Mouse (Mus musculus): ENCODE results near the gene Hadh. TPM values are rescaled to one million over a fixed set of nuclear protein-coding genes. Genes with fewer than 3 reads are reported as not detected.

The Hadh gene
- total and polyA plus RNA-seq, 3 experiments = 39.1 to 66.9 TPM; not detected in 1

GRCm38 (mm10) chr3:131196050-131196449 lies 75.9 kb downstream of the Hadh start:
- H3K9ac ChIP-seq (ENCODE audit: control insufficient read depth, low read depth, low read length, poor library complexity, severe bottlenecking) = no peak overlapping the region
- peaks cover 0 to 7% of the 10 kb centered on the region in 2 experiments; a peak in 2 of 4 replicates for H3K4me1 ChIP-seq (ENCODE audit: control insufficient read depth in 1 of 2, insufficient read depth in 2 of 2, low read length in 2 of 2)
- no peaks in the 10 kb centered on the region for H3K9me3 ChIP-seq (replicated peaks; ENCODE audit: insufficient read depth, low read length)
- no peak for DNase-seq (ENCODE audit: low read depth, low spot score)
- H3K36me3 ChIP-seq (ENCODE audit: control insufficient read depth in 1 of 2, insufficient read depth in 2 of 2, low read length in 2 of 2) = peaks cover 0 to 2% of the 10 kb centered on the region in 2 experiments; a peak in 1 of 4 replicates
- TF ChIP-seq ZC3H11A (IDR thresholded peaks at IDR 0.05; ENCODE audit: low read depth, low read length) (no peak), ELF1 (IDR thresholded peaks at IDR 0.05; ENCODE audit: low read depth, low read length) (no peak), TAL1 (IDR thresholded peaks at IDR 0.05; ENCODE audit: low read length) (no peak), UBTF (IDR thresholded peaks at IDR 0.05; ENCODE audit: borderline replicate concordance, insufficient read depth, low read depth, low read length) (no peak), NRF1 (IDR thresholded peaks at IDR 0.05; ENCODE audit: insufficient read depth, low read depth, low read length, poor library complexity, severe bottlenecking) (no peak), MYC (IDR thresholded peaks at IDR 0.05; ENCODE audit: low read depth, low read length) (no peak), ZKSCAN1 (IDR thresholded peaks at IDR 0.05; ENCODE audit: low read depth, low read length) (no peak), KAT2A (conservative IDR thresholded peaks at IDR 0.05; ENCODE audit: low read depth, low read length) (no peak), RCOR1 (IDR thresholded peaks at IDR 0.05; ENCODE audit: low read depth, low read length) (no peak), MXI1 (IDR thresholded peaks at IDR 0.05; ENCODE audit: low read depth, low read length) (no peak), POLR2A (IDR thresholded peaks at IDR 0.05; ENCODE audit: control insufficient read depth in 1 of 2, insufficient read depth in 1 of 2, low read depth in 1 of 2, low read length in 2 of 2, poor library complexity in 1 of 2) (no peak), SIN3A (IDR thresholded peaks at IDR 0.05; ENCODE audit: low read length) (no peak), MAFK (IDR thresholded peaks at IDR 0.05; ENCODE audit: borderline replicate concordance, low read depth, low read length) (no peak)
- H3K4me3 ChIP-seq (ENCODE audit: control insufficient read depth in 1 of 2, insufficient read depth in 1 of 2, low read depth in 2 of 2, low read length in 2 of 2) = no peak overlapping the region
- H3K27ac ChIP-seq (ENCODE audit: control insufficient read depth, low read depth, low read length) = no peak overlapping the region
- H3K27me3 ChIP-seq (ENCODE audit: control insufficient read depth in 1 of 2, insufficient read depth in 2 of 2, low read length in 2 of 2) = no peaks in the 10 kb centered on the region
- no peaks in the 10 kb centered on the region for H3K79me2 ChIP-seq (ENCODE audit: control insufficient read depth, insufficient read depth, low read length, poor library complexity)

GRCm38 (mm10) chr3:131191454-131191853 lies 80.4 kb downstream of the Hadh start:
- Histone ChIP-seq H3K79me2 (ENCODE audit: control insufficient read depth, insufficient read depth, low read length, poor library complexity) (no peaks in the 10 kb centered on the region), H3K4me1 (ENCODE audit: control insufficient read depth in 1 of 2, insufficient read depth in 2 of 2, low read length in 2 of 2) (no peaks in the 10 kb centered on the region), H3K4me3 (ENCODE audit: control insufficient read depth in 1 of 2, insufficient read depth in 1 of 2, low read depth in 2 of 2, low read length in 2 of 2) (no peak overlapping the region), H3K36me3 (ENCODE audit: control insufficient read depth in 1 of 2, insufficient read depth in 2 of 2, low read length in 2 of 2) (no peaks in the 10 kb centered on the region), H3K27me3 (ENCODE audit: control insufficient read depth in 1 of 2, insufficient read depth in 2 of 2, low read length in 2 of 2) (no peaks in the 10 kb centered on the region), H3K27ac (ENCODE audit: control insufficient read depth, low read depth, low read length) (no peak overlapping the region), H3K9ac (ENCODE audit: control insufficient read depth, low read depth, low read length, poor library complexity, severe bottlenecking) (no peak overlapping the region), H3K9me3 (replicated peaks; ENCODE audit: insufficient read depth, low read length) (no peaks in the 10 kb centered on the region)
- TF ChIP-seq USF2 (IDR thresholded peaks at IDR 0.05; ENCODE audit: borderline replicate concordance in 1 of 2, insufficient read depth in 1 of 2, low read depth in 1 of 2, low read length in 2 of 2) = no peak
- no peak for TF ChIP-seq NELFE (IDR thresholded peaks at IDR 0.05; ENCODE audit: low read depth, low read length)
- no peak for TF ChIP-seq ETS1 (IDR thresholded peaks at IDR 0.05; ENCODE audit: low read depth, low read length)
- no peak for TF ChIP-seq ZMIZ1 (IDR thresholded peaks at IDR 0.05; ENCODE audit: low read depth, low read length)
- no peak for TF ChIP-seq MYC (IDR thresholded peaks at IDR 0.05; ENCODE audit: low read depth, low read length)
- TF ChIP-seq CHD2 (IDR thresholded peaks at IDR 0.05; ENCODE audit: low read length) = no peak
- no peak for TF ChIP-seq MAFK (IDR thresholded peaks at IDR 0.05; ENCODE audit: borderline replicate concordance, low read depth, low read length)
- TF ChIP-seq ZNF384 (IDR thresholded peaks at IDR 0.05; ENCODE audit: low read depth, low read length) = no peak
- TF ChIP-seq CTCF (IDR thresholded peaks at IDR 0.05 in 2 of 3, conservative IDR thresholded peaks at IDR 0.05 in 1 of 3; ENCODE audit: control insufficient read depth in 1 of 3, insufficient read depth in 1 of 3, low read depth in 2 of 3, low read length in 3 of 3, poor library complexity in 1 of 3, severe bottlenecking in 1 of 3) = no peak
- DNase-seq (ENCODE audit: low read depth, low spot score) = no peak

Data from MEL (cell line).